Mouse (Mus musculus) myocyte (in vitro differentiated cells): ENCODE data around the gene Smug1. TPM values are rescaled to one million over a fixed set of nuclear protein-coding genes. Genes with fewer than 3 reads are reported as not detected.

Experiments used
- H3K27me3 ChIP-seq: one replicate; pipeline ENCODE4 v1.6.1; 2011; ENCODE audit not compliant: control insufficient read depth, insufficient read depth, insufficient read length
- H3K36me3 ChIP-seq: one replicate; pipeline ENCODE4 v1.6.1; 2011; ENCODE audit not compliant: control insufficient read depth, insufficient read depth
- H3K4me2 ChIP-seq: one replicate; pipeline ENCODE4 v1.6.1; 2011; ENCODE audit warnings: low read depth, control low read depth
- H3K4me3 ChIP-seq: one replicate; pipeline ENCODE4 v1.5.1; 2011; ENCODE audit warnings: mild to moderate bottlenecking, control low read depth, moderate library complexity
- H3K79me2 ChIP-seq: one replicate; pipeline ENCODE4 v1.6.1; 2011; ENCODE audit not compliant: control insufficient read depth, insufficient read depth
- H3ac ChIP-seq: one replicate; pipeline ENCODE4 v1.6.1; 2011; ENCODE audit not compliant: control insufficient read depth, insufficient read length
- CEBPB ChIP-seq: IDR thresholded peaks from 2 replicates; pipeline ENCODE4 v1.6.1; 2011; ENCODE audit warnings: mild to moderate bottlenecking, moderate library complexity; ENCODE audit not compliant: poor library complexity, insufficient read depth, severe bottlenecking
- E2F4 ChIP-seq: IDR thresholded peaks from one replicate; pipeline ENCODE4 v1.6.1; 2011; ENCODE audit warnings: mild to moderate bottlenecking, control low read depth, moderate library complexity; ENCODE audit not compliant: insufficient read depth
- MAX ChIP-seq: IDR thresholded peaks from one replicate; pipeline ENCODE4 v1.6.1; 2011; ENCODE audit warnings: low read depth, mild to moderate bottlenecking, control low read depth
- MYOD1 ChIP-seq, 3 experiments: IDR thresholded peaks; one replicate each; pipeline ENCODE4 v1.6.1; 2011; ENCODE audit warnings: control low read depth in 2 of 3, low read depth in 2 of 3, mild to moderate bottlenecking in 2 of 3, moderate library complexity in 1 of 3; ENCODE audit not compliant: insufficient read length in 2 of 3, control insufficient read depth in 1 of 3
- MYOG ChIP-seq, 3 experiments: IDR thresholded peaks; one replicate each; pipeline ENCODE4 v1.6.1; 2011; ENCODE audit warnings: control low read depth in 2 of 3, low read depth in 2 of 3, mild to moderate bottlenecking in 2 of 3; ENCODE audit not compliant: insufficient read length in 2 of 3, control insufficient read depth in 1 of 3, insufficient read depth in 1 of 3
- POLR2A ChIP-seq: IDR thresholded peaks from one replicate; pipeline ENCODE4 v1.6.1; 2011; ENCODE audit warnings: low read depth, mild to moderate bottlenecking, control low read depth, moderate library complexity; ENCODE audit not compliant: insufficient read length
- POLR2AphosphoS2 ChIP-seq: IDR thresholded peaks from one replicate; pipeline ENCODE4 v1.6.1; 2011; ENCODE audit warnings: low read depth, control low read depth; ENCODE audit not compliant: insufficient read length
- REST ChIP-seq: IDR thresholded peaks from one replicate; pipeline ENCODE4 v1.6.1; 2011; ENCODE audit warnings: mild to moderate bottlenecking, control low read depth, moderate library complexity; ENCODE audit not compliant: insufficient read depth, insufficient read length
- SRF ChIP-seq: IDR thresholded peaks from one replicate; pipeline ENCODE4 v1.6.1; 2011; ENCODE audit warnings: low read depth; ENCODE audit not compliant: control insufficient read depth, insufficient read length
- TCF12 ChIP-seq: IDR thresholded peaks from one replicate; pipeline ENCODE4 v1.6.1; 2011; ENCODE audit warnings: mild to moderate bottlenecking, control low read depth; ENCODE audit not compliant: poor library complexity, insufficient read depth, severe bottlenecking
- TCF3 ChIP-seq: IDR thresholded peaks from one replicate; pipeline ENCODE4 v1.6.1; 2011; ENCODE audit warnings: low read depth, control low read depth; ENCODE audit not compliant: insufficient read length
- USF1 ChIP-seq: IDR thresholded peaks from one replicate; pipeline ENCODE4 v1.6.1; 2011; ENCODE audit warnings: low read depth, mild to moderate bottlenecking, control low read depth, moderate library complexity
- polyA plus RNA-seq: library from polyadenylated mRNA; unstranded; fragments of >200 nt; fragmentation: generic; extraction: Trizol; gene quantifications from one replicate; pipeline ENCODE4 v1.2.1, GENCODE M21; 2012; ENCODE audit warnings: missing spikeins

The Smug1 gene
- polyA plus RNA-seq, 1 experiment, result 18.6 TPM

- peak overlapping the region; percentile 82 for H3K4me2 ChIP-seq
- no peaks in the 10 kb centered on the region for H3K27me3 ChIP-seq
- TF ChIP-seq POLR2A (peak; percentile 54), USF1 (no peak), MAX (no peak), REST (no peak), SRF (no peak), MYOG (IDR thresholded peaks at IDR 0.05; ENCODE audit: control insufficient read depth in 1 of 3, insufficient read depth in 1 of 3, insufficient read length in 2 of 3, low read depth in 2 of 3) (no peak), TCF12 (no peak), TCF3 (no peak), POLR2AphosphoS2 (peak; percentile 56), MYOD1 (IDR thresholded peaks at IDR 0.05; ENCODE audit: control insufficient read depth in 1 of 3, insufficient read length in 2 of 3, low read depth in 2 of 3) (peak in 1 of 3 experiments; percentile 35), CEBPB (no peak), E2F4 (no peak)
- no peaks in the 10 kb centered on the region for H3K79me2 ChIP-seq
- no peaks in the 10 kb centered on the region for H3K36me3 ChIP-seq
- H3ac ChIP-seq, result peak overlapping the region; percentile 39
- peak overlapping the region; percentile 48 for H3K4me3 ChIP-seq
Observed at GRCm38 (mm10) chr15:103168801-103169611, 2.1 kb upstream of the Smug1 start.

GRCm38 (mm10) chr15:103167786-103168185, 894 bp upstream of the Smug1 start:
- H3ac ChIP-seq, result no peak overlapping the region
- H3K79me2 ChIP-seq, result peaks cover 2% of the 10 kb centered on the region
- H3K4me3 ChIP-seq, result no peak overlapping the region
- no peaks in the 10 kb centered on the region for H3K27me3 ChIP-seq
- no peak for TF ChIP-seq REST
- TF ChIP-seq MYOG (IDR thresholded peaks at IDR 0.05; ENCODE audit: control insufficient read depth in 1 of 3, insufficient read depth in 1 of 3, insufficient read length in 2 of 3, low read depth in 2 of 3), result no peak
- TF ChIP-seq MYOD1 (IDR thresholded peaks at IDR 0.05; ENCODE audit: control insufficient read depth in 1 of 3, insufficient read length in 2 of 3, low read depth in 2 of 3), result no peak
- no peak for TF ChIP-seq MAX
- no peak for TF ChIP-seq CEBPB
- TF ChIP-seq TCF12, result no peak
- TF ChIP-seq POLR2AphosphoS2, result no peak
- no peak for TF ChIP-seq USF1
- no peak for TF ChIP-seq SRF
- TF ChIP-seq E2F4, result no peak
- no peak overlapping the region for H3K4me2 ChIP-seq
- H3K36me3 ChIP-seq, result no peaks in the 10 kb centered on the region

- Histone ChIP-seq H3K79me2 (peaks cover 19% of the 10 kb centered on the region), H3K4me2 (no peak overlapping the region), H3K4me3 (no peak overlapping the region), H3K27me3 (no peaks in the 10 kb centered on the region), H3K36me3 (no peaks in the 10 kb centered on the region), H3ac (no peak overlapping the region)
- TF ChIP-seq E2F4 (no peak), MAX (no peak), TCF3 (no peak), USF1 (no peak), POLR2A (no peak), MYOD1 (IDR thresholded peaks at IDR 0.05; ENCODE audit: control insufficient read depth in 1 of 3, insufficient read length in 2 of 3, low read depth in 2 of 3) (no peak), MYOG (IDR thresholded peaks at IDR 0.05; ENCODE audit: control insufficient read depth in 1 of 3, insufficient read depth in 1 of 3, insufficient read length in 2 of 3, low read depth in 2 of 3) (no peak), REST (no peak), SRF (no peak), CEBPB (no peak), TCF12 (no peak), POLR2AphosphoS2 (no peak)
Observed at GRCm38 (mm10) chr15:103165924-103166323, 968 bp downstream of the Smug1 start.

- Histone ChIP-seq H3K36me3 (no peaks in the 10 kb centered on the region), H3ac (no peak overlapping the region), H3K79me2 (peaks cover 19% of the 10 kb centered on the region), H3K4me3 (no peak overlapping the region), H3K27me3 (no peaks in the 10 kb centered on the region), H3K4me2 (peak overlapping the region; percentile 63)
- peak; percentile 37 for TF ChIP-seq POLR2AphosphoS2
- TF ChIP-seq SRF, result peak; percentile 42
- no peak for TF ChIP-seq MYOD1 (IDR thresholded peaks at IDR 0.05; ENCODE audit: control insufficient read depth in 1 of 3, insufficient read length in 2 of 3, low read depth in 2 of 3)
Observed at GRCm38 (mm10) chr15:103165379-103165778, 1.5 kb downstream of the Smug1 start.
